Mouse (Mus musculus) right cerebral cortex, postnatal 25 days (tissue): ENCODE measurements around the gene Lactb.

ENCODE experiments used
- DNase-seq: peaks from one replicate; pipeline ENCODE4 v3.0.0; 2022

Lactb gene

DNA sequence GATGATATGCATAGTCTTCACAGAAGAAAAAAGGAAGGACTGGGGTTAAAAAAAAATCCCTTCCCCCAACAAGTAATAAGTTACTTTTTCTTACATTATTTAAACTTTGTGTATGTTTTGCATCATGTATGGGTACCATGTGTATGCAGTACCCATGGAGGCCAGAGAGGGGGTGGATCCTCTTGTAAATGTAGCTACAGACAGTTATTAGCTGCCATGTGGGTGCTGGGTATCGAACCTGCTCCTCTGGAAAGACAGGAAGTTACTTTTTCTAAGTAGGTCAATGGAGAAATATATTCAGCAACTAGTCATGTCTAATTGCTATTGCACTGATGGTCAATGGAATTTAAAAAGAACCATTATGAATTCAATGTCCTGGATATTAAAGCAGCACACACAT lies 3.2 kb upstream of the Lactb start:
- DNase-seq, result no peak

DNA sequence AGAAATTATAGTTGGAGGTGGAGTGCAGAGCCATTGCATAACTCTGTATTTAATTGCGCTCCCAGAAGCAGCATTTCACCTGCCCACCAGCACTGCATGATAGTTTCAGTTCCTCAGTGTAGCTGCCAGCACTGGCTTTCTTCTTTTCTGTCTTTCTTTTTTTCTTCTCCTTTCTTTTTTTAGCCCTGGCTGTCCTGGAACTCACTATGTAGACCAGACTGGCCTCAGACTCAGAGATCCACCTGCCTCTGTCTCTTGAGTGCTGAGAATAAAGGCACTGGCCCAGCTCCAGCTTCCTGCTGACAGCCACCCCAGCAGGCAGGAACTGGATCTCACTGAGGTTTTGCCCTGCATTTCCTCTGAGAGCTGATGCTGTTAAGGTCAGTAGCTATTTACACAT lies 2.7 kb upstream of the Lactb start:
- peak; percentile 35 for DNase-seq

GRCm38 (mm10) chr9:66977121-66977520 lies 1.8 kb upstream of the Lactb start:
- DNase-seq, result no peak

GRCm38 (mm10) chr9:66974721-66975225 lies 511 bp downstream of the Lactb start:
- DNase-seq, result no peak

DNA sequence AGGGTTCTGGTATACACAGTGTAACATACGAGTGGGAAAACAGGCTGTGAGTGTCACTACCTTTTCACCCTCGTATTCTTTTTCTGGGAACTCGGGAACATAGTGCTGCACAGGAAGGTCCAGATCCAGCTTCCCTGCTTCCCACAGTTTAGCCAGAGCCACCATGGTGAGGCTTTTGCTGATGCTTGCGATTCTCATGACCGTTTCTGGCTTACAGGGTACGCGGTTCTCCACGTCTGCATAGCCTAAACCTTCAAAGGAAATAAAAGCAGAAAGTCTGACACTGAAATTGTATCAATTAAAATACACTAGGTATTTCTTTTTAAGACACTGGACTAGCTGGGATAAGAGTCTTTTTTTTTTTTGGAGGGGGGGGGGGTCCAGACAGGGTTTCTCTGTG lies 4.2 kb downstream of the Lactb start:
- DNase-seq, result no peak

DNA sequence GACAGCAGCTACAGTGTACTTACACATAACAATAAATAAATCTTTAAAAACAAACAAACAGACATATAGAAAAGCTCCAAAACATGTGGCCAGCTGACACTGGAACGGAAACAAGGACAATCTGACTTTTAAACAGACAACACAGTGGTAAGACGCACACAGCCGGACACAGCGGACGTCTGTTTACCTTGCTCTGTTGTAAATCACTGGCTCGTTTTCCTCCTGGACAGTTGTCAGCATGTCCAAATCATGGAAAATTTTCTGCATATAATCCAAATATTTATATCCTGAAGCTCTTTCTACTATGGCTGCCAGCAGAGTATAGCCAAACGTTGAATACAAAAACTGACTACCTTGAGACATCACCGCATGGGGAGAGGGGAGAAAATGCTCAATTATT lies 7.8 kb downstream of the Lactb start:
- no peak for DNase-seq

DNA sequence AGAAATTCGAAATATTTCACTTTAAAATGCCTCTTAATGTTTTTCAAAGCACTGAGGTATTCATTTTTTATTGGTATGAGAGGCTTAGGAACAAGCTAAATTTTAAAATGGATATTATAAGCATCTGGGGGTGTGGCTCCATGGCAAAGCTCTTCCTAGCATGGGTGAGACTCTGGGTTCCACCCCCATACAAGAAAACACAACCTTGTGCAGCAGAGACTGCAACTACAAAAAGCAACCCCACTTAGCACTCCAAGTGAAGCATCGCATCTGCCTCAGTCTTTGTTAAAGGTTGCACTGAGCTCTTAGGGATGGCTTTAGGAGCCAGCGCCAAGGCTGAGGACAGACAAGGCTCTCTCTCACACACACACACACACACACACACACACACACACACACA lies 13.8 kb downstream of the Lactb start:
- DNase-seq, result no peak

DNA sequence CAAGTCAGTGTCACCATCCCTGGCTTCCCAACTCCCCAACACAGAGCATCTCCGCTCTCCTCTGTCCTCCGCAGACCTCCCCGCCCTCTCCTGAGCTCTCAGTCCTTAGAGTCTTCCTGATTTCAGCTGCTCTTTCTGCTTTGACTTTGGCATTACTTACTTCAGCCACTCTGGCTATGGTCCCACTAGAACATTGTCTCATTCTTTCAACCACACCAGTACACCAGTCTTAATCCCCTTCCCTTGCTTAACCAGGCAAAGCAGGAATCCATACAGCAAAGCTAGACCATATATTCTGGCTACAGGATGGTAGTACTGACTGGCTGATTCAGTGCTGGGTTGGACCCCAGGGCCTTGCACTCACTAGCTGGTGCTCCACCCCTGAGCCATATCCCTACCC lies 17.8 kb downstream of the Lactb start:
- no peak for DNase-seq

GRCm38 (mm10) chr9:66952886-66953285 lies 22.4 kb downstream of the Lactb start:
- DNase-seq, result no peak

DNA sequence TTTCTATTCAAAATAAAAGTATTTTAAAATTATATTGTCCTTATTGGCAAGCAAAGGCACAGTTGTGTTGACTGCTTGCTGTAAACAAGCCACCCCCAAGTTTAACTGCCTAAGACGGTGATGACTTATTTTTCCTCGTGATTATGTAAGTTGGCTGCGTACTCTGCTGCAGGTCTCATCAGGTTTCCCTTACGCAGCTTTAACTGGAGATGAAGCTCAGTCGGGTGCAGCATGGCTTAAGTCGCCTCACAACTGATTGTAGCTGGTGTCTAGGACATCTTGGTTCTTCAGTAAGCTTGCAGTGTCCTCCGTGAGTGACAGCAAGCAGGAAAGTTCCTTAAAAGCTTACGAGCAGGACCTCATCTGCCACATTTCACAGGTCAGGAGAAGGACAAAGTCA lies 23.0 kb downstream of the Lactb start:
- DNase-seq, result no peak

DNA sequence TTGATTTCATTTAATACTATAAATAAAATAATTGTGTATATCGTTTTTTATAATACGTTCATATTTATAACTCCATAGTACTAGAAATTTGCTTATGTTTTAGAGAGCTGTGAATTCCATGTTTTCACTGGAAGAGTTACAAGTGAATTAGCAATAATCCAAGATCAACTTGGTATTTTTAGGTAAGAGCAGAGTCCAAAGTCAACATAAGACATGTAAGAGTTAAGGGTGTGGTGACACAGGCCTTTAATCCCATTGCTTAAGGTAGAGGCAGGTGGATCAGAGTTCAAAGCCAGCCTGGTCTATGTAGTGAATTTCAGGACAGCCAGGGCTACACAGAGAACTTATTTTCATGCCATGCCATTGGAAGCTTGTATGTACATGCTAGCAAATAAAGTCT lies 26.7 kb downstream of the Lactb start:
- DNase-seq, result no peak

DNA sequence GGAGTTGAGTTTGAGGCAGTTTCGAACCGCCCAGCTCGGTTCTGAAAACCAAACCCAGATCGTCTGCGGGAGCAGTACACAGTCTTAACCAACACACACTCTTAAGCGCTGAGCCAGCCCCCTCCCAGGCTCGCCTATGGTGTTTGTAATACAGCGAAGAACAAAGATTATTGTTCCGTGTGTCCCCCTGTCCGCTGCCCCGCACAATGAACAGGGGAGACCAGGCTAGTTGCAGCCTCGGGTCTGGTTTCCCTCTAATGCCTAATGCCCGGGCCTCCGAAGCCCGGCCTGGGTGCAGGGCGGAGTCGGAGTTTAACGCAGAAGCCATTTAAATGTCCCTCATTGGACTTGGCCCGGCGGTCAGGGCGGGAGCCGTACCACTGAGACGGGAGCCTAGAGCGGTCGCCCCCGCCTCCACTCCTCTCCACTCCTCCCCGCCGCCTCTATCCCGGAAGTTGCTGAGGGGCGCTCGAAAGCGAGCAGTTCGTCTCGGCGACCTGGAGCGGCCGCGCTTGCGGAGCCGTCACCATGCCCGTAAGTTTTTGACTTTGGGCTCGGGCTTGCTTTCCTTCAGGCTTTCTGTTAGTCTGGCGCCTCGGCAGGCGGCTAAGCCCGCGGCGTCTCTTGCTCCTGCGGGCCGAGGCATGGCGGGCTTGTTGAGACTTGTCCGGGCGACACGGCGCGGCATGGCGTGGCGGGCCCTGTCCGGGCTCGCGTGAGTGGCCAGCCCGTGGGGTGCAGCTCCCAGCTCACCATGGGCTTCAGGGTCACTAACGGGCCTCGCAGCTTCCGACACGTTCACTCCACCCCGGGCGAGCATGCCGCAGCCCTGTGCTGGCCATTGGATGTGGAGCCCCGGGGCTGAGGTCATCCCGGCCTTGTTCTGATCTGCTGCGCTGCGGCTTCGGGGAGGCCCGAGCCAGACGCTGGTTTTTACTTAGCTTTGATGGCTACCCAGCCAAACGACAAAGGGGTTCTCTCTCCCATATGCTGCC lies 29.3 kb downstream of the Lactb start, which contains the start of gene Rps27l:
TSS of gene Rps27l (plus strand) at position 440 of the 995 bp plus-strand sequence.
- peak; percentile 89 for DNase-seq

DNA sequence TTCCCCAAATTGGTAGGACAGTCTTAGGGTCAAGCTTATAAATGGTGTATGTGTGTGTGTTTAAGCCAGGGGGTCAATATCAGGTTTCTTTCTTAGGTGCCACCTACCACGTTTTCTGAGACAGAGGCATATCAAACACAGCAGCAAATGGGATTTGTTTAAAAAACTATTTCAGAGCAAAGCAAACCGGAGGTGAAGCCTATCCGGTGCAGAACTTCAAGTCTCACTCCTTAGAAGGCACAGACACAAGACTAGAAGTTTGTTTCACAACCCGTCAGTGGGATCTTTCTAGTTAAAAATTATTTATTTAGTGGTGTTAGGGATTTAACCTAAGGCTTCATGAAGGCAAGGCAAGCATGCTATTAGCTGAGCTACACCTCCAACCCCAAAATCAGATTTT lies 30.1 kb downstream of the Lactb start:
- no peak for DNase-seq

GRCm38 (mm10) chr9:66938836-66939235 lies 36.4 kb downstream of the Lactb start:
- no peak for DNase-seq

DNA sequence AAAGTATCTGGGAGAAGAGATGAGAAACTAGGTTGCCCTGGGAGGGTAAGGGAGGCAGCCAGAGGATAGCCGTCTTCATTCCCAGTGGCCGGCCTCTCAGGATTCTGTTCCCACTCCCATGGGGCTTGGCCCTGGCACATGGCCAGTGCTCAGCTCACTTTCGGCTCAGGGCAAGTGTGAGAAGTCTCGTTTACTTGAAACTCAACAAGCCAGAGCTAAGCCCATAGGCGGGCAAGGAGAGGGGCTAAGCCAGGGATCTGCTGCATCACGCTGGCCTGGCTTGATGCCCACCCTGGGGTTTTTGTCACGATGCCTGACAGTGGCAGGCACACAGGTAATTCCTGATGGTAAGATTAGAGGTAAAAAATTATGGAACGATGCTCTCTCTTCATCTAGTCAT lies 37.8 kb downstream of the Lactb start:
- DNase-seq, result no peak

DNA sequence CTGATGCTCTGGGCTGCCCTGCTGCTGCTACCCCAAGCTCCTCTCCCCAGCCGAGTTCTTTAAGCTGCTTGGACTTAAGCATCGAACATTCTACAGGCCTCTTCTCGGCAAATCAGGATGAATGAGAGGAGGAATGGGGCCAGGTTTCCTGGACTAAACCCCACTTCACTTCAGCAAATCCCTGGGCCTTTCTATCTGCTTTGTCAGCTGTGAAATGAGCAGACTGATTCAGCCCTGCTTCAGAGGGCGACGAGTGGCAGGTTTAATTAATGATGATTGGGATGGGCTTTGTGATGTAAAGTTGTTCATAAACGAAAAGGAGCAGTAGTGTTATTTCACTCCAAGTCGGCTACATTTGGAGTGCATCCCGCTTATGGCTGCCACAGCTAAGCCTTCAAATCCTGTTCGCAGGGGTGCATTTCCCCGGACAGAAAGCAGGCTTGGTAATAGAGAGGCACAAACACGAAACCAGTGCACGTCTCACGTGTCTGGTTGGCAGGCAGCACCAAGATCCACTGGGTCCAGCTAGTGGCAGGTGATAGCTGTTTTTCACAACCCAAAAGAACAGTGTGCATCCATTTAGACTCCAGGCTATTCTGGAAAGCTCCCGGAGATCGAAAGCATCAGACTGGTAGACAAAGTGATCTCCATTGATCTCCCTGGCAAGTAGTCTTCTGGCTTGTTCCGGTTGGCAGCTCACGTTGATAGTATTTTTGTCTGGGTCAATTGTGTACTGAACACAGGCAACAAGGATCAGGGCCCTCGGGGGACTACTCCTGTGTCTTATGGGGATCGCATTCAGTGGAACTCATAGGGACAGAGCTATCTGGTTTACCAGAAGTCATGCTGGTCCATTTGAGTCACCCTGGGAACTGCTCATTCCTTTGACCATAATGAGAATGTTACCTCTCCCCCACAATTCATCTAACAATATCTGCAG lies 41.1 kb downstream of the Lactb start:
- DNase-seq, result no peak

GRCm38 (mm10) chr9:66930351-66930750 lies 44.9 kb downstream of the Lactb start:
- DNase-seq, result no peak

GRCm38 (mm10) chr9:66927696-66928402 lies 47.4 kb downstream of the Lactb start:
- no peak for DNase-seq

DNA sequence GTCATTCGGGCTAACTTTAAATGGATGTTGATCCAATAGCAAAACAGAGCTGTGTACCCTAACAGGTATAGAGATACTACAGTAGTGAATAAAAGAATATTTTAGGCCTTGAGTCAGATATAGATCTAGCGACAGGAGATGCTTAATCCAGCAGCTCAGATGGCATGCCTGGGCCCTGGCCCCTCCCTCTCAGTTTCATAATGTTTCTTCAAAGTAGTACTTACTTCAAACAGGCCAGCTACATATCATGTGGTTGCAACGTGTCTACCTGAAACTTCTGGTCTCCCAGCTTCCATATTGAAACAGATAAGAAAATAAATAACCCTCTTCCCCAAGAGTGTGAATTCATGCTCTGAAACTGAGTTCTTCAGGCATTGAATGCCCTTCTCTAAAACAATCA lies 49.4 kb downstream of the Lactb start:
- no peak for DNase-seq

DNA sequence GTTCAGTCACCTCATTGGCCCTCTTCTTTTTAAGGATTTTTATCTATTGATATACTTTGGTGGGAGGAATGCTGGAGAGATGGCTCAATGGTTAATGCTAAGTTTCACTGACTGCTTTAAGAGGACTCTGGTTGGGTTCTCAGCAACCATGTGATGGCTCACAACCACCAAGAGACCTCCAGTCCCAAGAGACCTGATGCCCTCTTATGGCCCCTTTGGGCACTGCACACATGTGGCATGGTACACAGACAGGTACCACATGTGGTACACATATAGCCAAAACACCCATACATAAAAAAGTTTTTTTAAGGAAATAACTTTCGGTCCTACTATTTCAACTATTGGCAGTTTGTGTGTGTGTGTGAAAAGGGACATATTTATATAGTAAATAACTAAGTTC lies 53.2 kb downstream of the Lactb start:
- DNase-seq, result no peak

DNA sequence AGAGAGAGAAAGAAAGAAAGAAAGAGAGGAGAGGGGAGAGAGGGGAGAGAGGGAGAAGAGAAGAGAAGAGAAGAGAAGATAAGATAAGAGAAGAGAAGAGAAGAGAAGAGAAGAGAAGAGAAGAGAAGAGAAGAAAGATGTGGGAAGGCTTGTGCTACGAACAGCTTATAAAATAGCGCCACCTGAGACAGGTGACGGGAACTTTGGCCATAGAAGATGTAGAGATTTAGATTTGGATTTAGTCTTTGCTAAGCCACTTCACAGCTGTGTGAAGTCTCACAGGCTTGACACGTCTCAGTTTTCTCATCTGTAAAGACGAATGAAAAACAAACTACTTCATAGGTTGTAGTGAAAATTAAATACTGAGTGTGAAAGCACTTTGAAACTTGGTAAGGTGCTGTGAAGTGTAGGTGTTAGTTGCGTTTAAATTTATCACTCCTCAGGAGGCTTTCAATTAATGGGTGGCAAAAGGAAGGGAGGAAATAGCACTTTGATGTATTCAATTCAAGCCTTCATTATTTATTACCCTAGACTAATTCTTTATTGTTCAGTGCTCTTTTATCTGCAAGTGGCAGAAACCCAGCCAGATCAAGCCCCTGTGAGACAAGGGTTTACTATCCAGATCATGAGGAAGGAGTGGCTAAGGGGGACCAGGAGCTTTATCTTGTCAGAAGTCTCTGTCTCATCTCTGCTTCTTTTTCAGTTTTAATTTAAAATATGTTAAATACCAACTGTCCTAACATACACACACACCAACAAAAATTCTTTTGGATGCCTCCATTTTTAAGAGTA lies 54.6 kb downstream of the Lactb start:
- DNase-seq, result no peak

GRCm38 (mm10) chr9:66919981-66920380 lies 55.3 kb downstream of the Lactb start:
- DNase-seq, result no peak
